Mouse (Mus musculus) T-cell, adult 2 months (primary cell): Measurements from ENCODE around the gene Gpd2.
A peak's percentile ranks its signal among the peaks of the same experiment; 100 is the strongest.

ENCODE experiments used
- DNase-seq: peaks from one replicate; pipeline ENCODE4 v3.0.0; 2022; ENCODE audit warnings: low spot score

Gpd2 gene

DNA sequence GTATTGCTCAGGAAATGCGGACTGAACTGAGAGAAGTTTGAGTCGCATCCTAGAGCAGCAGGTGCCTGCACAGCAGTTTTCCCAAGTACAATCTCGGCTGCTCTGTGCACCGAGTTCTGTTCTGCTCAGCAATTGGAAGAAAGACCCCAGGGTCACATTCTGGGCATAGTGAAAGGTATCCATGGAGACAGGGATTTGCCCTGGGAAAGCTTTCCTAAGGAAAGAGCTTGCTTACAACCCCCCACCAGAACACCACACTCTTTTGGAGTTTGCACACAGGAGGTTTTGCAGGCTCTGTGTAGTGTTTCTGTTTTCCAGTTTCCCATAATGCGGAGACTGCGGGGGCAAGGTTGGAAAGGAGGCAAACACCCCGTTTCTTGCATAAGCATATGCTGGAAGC lies 150.4 kb downstream of the Gpd2 start:
- DNase-seq = no peak

DNA sequence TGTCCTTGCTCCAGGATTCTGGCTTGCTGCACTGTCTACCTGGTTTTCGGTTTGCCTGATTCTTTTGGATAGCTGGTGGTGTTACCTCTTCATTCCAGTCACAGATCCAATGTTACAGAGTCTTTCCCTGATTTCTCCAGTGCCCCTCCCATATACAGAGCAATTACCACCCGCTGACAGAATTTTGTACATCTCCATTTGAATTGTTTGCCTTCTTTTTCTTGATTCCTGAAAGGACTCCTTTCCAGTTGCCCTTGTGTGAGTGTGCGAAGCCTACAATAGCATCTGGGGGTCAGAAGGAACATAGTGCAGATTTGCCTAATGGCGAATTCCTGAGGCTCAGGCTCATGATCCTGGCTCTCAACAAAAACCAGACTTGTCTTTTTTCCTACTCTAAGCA lies 157.6 kb downstream of the Gpd2 start:
- DNase-seq = no peak

- DNase-seq = no peak
Observed at GRCm38 (mm10) chr2:57396061-57396460, 158.6 kb downstream of the Gpd2 start.

GRCm38 (mm10) chr2:57397727-57398126 lies 160.3 kb downstream of the Gpd2 start:
- no peak for DNase-seq

- DNase-seq = peak; percentile 1
Observed at GRCm38 (mm10) chr2:57407414-57408019, 170.1 kb downstream of the Gpd2 start.

GRCm38 (mm10) chr2:57408413-57408812 lies 171.0 kb downstream of the Gpd2 start:
- no peak for DNase-seq

DNA sequence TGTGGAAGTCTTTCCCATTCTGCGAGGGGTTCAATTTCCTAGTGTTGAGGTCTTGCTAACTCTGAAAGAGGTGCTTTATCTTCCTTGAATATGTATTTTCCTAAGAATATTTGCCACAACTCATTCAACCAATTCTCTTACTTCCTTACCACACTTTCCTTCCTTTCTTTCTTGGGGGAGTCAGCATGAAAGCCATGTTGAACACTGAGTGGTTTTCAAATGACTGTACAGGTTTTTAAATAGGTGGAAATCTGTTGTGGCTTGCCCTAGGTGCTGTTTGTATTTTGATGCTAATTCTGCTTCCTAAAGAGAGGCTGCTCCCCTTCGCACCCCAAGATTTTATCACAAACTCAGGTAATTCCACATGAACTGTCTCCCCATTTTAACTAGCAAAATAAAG lies 174.1 kb downstream of the Gpd2 start:
- DNase-seq = no peak

- DNase-seq = no peak
Observed at GRCm38 (mm10) chr2:57414550-57415160, 177.2 kb downstream of the Gpd2 start.

- no peak for DNase-seq
Observed at GRCm38 (mm10) chr2:57416711-57417110, 179.3 kb downstream of the Gpd2 start.
